Mouse (Mus musculus): ENCODE measurements at regions not wholly inside any gene's neighbourhood (a gene's known extent, or its start where the extent isn't known, plus 50 kb on each side); places are given as distances from the start of the nearest gene placed in this dataset.

DNA sequence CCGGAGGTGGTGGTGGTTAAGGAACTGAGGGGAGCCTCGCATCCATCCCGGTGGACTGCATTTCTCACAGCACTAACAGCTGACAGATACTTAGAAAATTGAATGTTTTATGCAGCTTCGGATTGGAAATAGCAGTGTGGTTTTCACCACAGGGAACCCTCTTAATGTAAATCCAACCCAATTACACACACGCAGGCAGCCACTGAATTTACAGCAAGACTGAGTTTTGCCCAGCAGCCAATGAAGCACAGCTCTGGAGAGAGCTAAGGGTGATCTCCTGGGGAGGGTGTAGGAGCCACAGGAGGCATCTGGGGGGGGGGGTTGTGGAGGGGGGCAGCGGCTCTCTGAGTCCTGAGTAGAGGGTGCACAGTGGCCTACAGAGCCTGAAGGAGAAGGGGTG, 276.8 kb downstream of the Gm826 start:
- TF ChIP-seq CTCF (IDR thresholded peaks at IDR 0.05; ENCODE audit: insufficient read depth, low read length), result no peak
- no peak for TF ChIP-seq POLR2A (IDR thresholded peaks at IDR 0.05; ENCODE audit: borderline replicate concordance, extremely low read depth, low read depth, low read length)

Data from lung, adult 2 months (tissue).